Mouse (Mus musculus) splenic B cell, adult 2 months (primary cell): ENCODE measurements around the gene Tmem138.

Experiments
- DNase-seq: peaks from one replicate; pipeline ENCODE4 v3.0.0-alpha.2; 2011; ENCODE audit warnings: low read depth, low spot score
- H3K27me3 ChIP-seq: 2 replicates; pipeline ENCODE4 v1.6.1; 2012; ENCODE audit warnings: mild to moderate bottlenecking, low read length, moderate library complexity, mixed read lengths; ENCODE audit not compliant: control insufficient read depth, poor library complexity, insufficient read depth, severe bottlenecking
- H3K36me3 ChIP-seq: 2 replicates; pipeline ENCODE4 v1.6.1; 2012; ENCODE audit warnings: mild to moderate bottlenecking, low read length, moderate library complexity, mixed read lengths; ENCODE audit not compliant: control insufficient read depth, poor library complexity, insufficient read depth, severe bottlenecking

The Tmem138 gene

DNA sequence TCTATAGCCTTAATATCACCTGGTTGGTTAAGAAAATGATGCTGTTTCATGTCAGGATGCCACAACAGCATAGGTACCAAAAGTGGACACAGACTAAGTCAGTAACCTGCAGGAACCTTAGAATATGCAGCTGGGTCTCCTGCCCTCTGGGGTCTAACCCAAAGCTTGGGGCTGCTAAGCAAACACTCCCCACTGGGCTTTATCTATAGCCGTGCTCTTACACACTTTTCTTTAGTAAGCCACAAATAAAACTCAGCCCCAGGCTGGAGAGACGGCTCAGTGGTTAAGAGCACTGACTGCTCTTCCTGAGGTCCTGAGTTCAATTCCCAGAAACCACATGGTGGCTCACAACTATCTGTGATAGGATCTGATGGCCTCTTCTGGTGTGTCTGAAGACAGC, 20.2 kb downstream of the Tmem138 start:
- no peaks in the 10 kb centered on the region for H3K27me3 ChIP-seq
- no peaks in the 10 kb centered on the region for H3K36me3 ChIP-seq
- DNase-seq = no peak

DNA sequence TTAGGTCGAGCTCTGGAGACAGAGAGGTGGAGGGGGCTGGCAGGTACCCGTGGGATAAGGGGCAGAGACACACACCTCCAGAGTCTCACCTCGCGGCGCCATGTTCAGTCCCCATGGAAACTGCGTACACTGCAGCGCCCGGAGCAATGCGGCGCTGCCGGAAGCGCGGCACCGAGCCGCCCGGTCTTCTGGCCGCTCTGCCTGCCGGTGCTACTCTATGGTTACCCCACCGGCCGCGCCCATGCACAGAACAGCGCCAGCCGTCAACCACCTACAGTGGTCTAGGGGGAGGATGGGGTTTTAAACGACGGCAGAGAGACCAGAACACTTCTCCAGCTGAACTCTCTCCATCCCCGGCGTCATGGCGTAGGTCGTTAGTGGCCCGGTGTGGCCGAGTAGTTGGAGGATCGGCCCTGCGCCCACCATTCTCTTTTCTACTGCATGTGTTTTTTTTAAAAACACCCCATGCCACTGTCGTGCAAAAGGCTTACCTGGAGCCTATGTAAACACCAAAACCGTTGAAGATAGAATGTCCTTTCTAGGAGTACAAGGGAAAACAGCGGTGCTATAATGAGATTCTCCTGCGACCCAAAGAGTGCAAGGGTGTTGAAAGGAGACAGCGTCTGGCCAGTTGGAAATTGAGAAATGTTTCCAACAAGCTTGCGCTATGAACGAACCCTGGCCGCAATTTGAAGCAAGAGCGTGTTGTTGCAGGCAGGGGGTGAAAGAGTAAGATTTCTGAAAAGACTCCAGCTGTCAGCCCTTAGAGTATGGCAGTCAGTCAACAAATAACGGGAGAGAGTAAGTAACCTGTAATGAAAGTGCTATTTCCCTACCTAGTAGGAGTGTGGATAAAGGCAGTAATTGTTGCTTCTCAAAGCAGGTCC, 21.3 kb downstream of the Tmem138 start, which contains the start of gene Tmem216:
Gene Tmem216 (minus strand): TSS at position 615 of the 887 bp plus-strand sequence.
- Histone ChIP-seq H3K36me3 (no peaks in the 10 kb centered on the region; the same call in 1 of the 2 replicates), H3K27me3 (no peaks in the 10 kb centered on the region)
- peak; percentile 88 for DNase-seq

DNA sequence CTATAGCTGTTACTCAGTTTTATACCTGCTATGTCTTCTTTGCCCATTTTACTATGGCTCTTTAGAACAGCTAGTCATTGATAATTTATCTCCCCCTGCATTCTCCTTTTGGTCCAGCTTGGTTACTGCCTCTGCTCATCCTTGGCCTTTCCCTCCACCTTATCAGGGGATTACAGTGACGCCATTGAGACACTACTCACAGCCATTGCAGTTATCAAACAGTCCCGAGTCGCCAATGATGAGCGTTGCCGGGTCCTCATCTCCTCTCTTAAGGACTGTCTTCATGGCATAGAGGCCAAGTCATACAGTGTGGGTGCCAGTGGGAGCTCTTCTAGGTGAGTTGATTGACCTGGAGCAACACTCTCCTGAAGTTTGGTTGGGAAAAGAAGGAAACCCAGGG, 37.7 kb downstream of the Tmem138 start:
- Histone ChIP-seq H3K27me3 (no peaks in the 10 kb centered on the region), H3K36me3 (peaks cover 24% of the 10 kb centered on the region)
- DNase-seq = no peak

DNA sequence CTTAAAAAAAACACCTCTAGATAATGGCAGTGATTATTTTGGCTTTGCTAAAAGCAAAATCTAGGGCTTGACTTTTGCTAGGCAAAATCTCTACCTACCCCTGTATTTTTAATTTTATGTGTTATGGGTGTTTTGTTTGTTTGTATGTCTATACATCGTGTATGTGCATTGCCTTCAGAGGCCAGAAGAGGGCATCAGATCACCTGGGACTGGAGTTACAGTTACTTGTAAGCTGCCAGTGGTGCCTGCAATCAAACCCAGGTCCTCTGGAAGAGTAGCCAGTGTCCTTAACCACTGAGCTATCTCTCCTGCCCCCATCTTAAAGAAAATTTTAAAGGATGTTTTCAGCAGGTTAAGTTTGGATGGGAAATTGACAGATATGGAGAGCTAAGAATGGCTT, 47.1 kb downstream of the Tmem138 start:
- DNase-seq = peak; percentile 36

DNA sequence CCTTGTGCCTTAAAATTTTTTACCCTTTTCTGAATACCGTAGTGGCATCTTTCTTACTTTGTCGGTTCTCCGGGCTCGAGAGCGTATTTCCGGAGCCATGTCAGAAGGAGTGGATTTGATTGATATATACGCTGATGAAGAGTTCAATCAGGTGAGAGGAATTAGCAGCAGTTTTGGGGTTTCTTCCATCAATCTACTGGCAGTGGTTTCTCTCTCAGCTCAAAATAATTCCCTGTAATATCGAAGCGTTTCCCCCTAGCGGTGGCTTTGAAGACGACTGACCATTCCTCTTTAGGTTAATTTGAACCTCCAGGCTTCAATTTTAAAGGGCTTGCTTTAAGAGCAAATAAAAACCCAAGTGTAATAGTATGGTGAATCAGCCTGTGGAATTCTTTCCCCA, 51.3 kb downstream of the Tmem138 start, which contains the start of gene Sdhaf2:
Gene Sdhaf2 (minus strand): TSS at position 233 of the 400 bp plus-strand sequence.
- Histone ChIP-seq H3K36me3 (peaks cover 3% of the 10 kb centered on the region; the same call in 1 of the 2 replicates), H3K27me3 (no peaks in the 10 kb centered on the region)
- DNase-seq = peak; percentile 79

More for the DNA sequence above, 47.1 kb downstream of the Tmem138 start:
- Histone ChIP-seq H3K36me3 (peaks cover 19% of the 10 kb centered on the region), H3K27me3 (no peaks in the 10 kb centered on the region)

DNA sequence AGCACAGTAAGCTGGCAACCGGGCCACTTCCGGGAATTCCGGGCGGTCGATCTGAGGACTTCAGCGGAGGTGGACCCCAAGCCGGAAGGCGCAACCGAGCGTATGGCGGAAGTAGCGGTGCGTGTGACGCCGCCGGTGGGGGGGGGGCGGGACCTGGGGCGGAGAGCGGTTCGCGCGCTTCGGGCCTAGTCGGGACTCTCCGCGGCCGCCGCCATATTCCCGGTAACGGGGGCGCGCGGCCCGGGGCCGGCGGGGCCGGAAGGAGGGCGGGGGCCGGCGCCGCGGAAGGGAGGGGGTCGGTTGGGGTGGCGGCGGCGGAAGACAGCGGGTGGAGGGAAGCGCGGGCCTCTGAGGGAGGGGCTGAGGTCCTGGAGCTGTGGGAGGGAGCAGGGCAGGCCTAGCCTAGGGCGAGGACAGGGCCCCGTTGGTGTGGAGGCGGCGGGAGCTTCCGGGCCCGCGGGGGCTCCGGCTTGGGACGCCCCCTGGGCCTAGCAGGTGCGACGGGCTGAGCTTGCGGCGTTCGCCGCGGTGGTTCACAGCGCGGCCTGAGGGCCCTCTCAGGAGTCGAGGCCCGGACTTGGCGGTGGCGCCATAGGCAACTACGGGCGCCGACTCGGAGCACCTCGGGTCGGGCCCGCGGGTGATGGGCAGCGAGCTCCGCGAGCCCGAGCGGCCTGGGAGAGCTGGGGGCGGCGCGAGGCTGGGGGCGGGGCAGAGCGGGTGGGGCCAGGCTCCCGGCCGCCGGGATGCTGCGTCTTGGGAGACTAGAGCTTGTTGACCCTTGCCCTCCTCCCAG, 51.9 kb downstream of the Tmem138 start, which contains the start of gene Cpsf7:
Gene Cpsf7 (plus strand): TSS at position 161 of the 796 bp plus-strand sequence.
- Histone ChIP-seq H3K27me3 (no peaks in the 10 kb centered on the region), H3K36me3 (peaks cover 3% of the 10 kb centered on the region; the same call in 1 of the 2 replicates)
- peak; percentile 93 for DNase-seq

DNA sequence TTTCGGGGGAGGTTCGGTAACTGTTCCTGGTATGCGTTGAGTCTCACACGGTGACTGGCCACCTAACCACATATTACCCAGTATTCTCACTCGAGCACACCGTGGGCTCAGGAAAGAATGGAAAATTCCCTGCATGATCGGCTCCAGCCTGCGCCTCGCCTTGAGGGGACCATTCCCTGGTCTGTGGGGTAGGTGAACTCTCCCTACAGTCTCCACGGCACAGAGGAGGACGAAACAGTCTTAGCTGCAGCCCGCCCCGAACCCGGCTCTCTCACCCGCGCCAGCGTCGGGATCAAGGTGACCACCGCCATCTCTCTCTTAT, 52.4 kb downstream of the Tmem138 start:
- Histone ChIP-seq H3K36me3 (0 out of 2 replicates have a peak, but pooled peaks cover 3% of the 10 kb centered on the region), H3K27me3 (no peaks in the 10 kb centered on the region)
- no peak for DNase-seq

DNA sequence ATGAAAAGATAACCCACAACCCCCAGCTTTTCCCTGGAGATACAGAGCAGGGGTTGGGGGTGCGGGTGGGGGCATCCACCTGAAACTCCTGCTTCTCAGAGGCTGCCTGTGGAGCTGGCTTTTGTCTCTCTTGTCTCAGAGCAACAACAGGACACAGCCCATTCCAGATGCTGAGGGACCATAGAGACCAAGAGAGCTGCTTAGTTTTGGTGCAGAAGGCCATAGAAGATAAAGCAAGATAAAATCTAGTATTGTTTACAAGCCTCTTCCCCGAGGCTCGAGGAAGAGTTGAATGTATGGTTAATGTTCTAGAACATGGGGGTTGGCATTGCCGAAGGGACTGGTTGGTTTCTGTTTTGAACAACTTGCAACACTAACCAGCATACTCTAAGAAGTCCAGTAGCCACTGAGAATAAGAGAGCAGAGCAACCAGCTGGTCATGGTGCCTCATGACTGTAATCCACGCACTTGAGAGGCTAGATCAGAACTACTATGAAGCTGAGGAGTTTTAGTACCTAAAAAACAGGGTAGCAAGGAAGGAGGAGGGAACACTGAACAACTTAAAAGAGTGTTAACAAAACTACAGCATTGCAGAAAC, 53.6 kb downstream of the Tmem138 start:
- peak; percentile 8 for DNase-seq
- no peaks in the 10 kb centered on the region for H3K27me3 ChIP-seq
- H3K36me3 ChIP-seq = 0 out of 2 replicates have a peak, but pooled peaks cover 3% of the 10 kb centered on the region

DNA sequence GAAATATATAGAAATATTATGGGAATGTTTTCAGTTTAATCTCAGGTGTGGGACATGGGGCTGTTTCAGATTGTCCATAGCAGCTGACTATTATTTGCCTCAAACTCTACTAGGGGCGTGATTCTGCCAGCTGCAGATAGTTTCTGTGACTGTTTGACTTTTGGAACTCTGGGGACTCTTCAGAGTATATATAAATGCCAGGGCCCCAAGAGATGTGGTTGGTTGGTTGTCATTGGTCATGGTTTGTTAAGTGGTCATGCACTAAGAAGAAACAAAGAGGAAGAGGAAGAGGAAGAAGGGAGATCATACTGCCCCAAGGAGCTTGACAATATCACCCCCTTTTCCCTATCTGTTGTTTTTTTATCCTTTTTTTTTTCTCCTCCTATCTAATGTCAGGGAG, 55.2 kb downstream of the Tmem138 start:
- peak; percentile 54 for DNase-seq
- H3K36me3 ChIP-seq = peaks cover 5% of the 10 kb centered on the region; the same call in 1 of the 2 replicates

More for the DNA sequence above, 55.2 kb downstream of the Tmem138 start:
- H3K27me3 ChIP-seq = no peaks in the 10 kb centered on the region
